Mouse (Mus musculus) stomach, embryonic 14.5 days (tissue): Measurements from ENCODE around the gene Mtrex. TPM values are rescaled to one million over a fixed set of nuclear protein-coding genes. Genes with fewer than 3 reads are reported as not detected.

Experiments used
- ATAC-seq: fragments of 200-750 bp; cut with Nextera tagmentation; 2 replicates; pipeline ENCODE4 v1.8.0; 2017; ENCODE audit warnings: low read depth, moderate TSS enrichment; ENCODE audit not compliant: insufficient number of reproducible peaks, insufficient read depth, low FRiP score
- H3K27ac ChIP-seq: fragments of 300-500 bp; sonication (generic); 2 replicates; pipeline ENCODE4 v1.5.1; 2014; ENCODE audit warnings: mild to moderate bottlenecking, low read length, moderate library complexity, mixed read lengths
- H3K27me3 ChIP-seq: fragments of 300-500 bp; sonication (generic); 2 replicates; pipeline ENCODE4 v1.6.1; 2014; ENCODE audit warnings: low read length, control low read depth, mixed read lengths; ENCODE audit not compliant: control insufficient read depth, insufficient read depth
- H3K36me3 ChIP-seq: fragments of 300-500 bp; sonication (generic); 2 replicates; pipeline ENCODE4 v1.6.1; 2014; ENCODE audit warnings: mild to moderate bottlenecking, control low read depth, low read length, moderate library complexity, mixed read lengths; ENCODE audit not compliant: control insufficient read depth, insufficient read depth
- H3K4me1 ChIP-seq: fragments of 300-500 bp; sonication (generic); 2 replicates; pipeline ENCODE4 v1.6.1; 2014; ENCODE audit warnings: low read length, control low read depth, mixed read lengths; ENCODE audit not compliant: control insufficient read depth, insufficient read depth
- H3K4me2 ChIP-seq: fragments of 300-500 bp; sonication (generic); replicated peaks from 2 replicates; pipeline ENCODE4 v1.6.1; 2014; ENCODE audit warnings: low read depth, low read length, control low read depth
- H3K4me3 ChIP-seq: fragments of 300-500 bp; sonication (generic); 2 replicates; pipeline ENCODE4 v1.5.1; 2014; ENCODE audit warnings: low read depth, low read length, control low read depth
- H3K9ac ChIP-seq: fragments of 300-500 bp; sonication (generic); replicated peaks from 2 replicates; pipeline ENCODE4 v1.6.1; 2014; ENCODE audit warnings: low read depth, mild to moderate bottlenecking, control low read depth, low read length, moderate library complexity, mixed read lengths
- H3K9me3 ChIP-seq: fragments of 300-500 bp; sonication (generic); 2 replicates; pipeline ENCODE4 v1.6.1; 2016; ENCODE audit warnings: low read depth, low read length, control low read depth; ENCODE audit not compliant: control insufficient read depth
- whole genome bisulfite sequencing: fragments of 180-500 bp; shearing (Covaris S2); extraction: QIAGEN DNeasy Blood & Tissue Kit; methylation state at CpG from one replicate; pipeline ENCODE4 v1.1.7; 2014; 5-methylcytosine and 5-hydroxymethylcytosine counted together
- polyA plus RNA-seq: library from polyadenylated mRNA; unstranded; fragments of >200 nt; fragmentation: Nextera tagmentation; extraction: Ambion mirVana; gene quantifications from 2 replicates; pipeline ENCODE4 v1.2.1, GENCODE M21; 2014

Mtrex gene
- polyA plus RNA-seq, 1 experiment from 2014 or later: 80.6 TPM

GRCm38 (mm10) chr13:112853710-112854316, 73.4 kb downstream of the Mtrex start:
- Histone ChIP-seq H3K4me2 (no peak overlapping the region), H3K9ac (no peak overlapping the region), H3K4me3 (no peak overlapping the region), H3K4me1 (no peaks in the 10 kb centered on the region), H3K36me3 (peaks cover 7% of the 10 kb centered on the region; the same call in 1 of the 2 replicates), H3K27me3 (no peaks in the 10 kb centered on the region), H3K27ac (no peak overlapping the region), H3K9me3 (no peaks in the 10 kb centered on the region)
- ATAC-seq: no peak
- 75% methylated on average over 17 of the region's 17 CpGs for WGBS

GRCm38 (mm10) chr13:112845931-112846330, 81.3 kb downstream of the Mtrex start:
- no peak overlapping the region for H3K4me3 ChIP-seq
- no peak overlapping the region for H3K27ac ChIP-seq
- no peaks in the 10 kb centered on the region for H3K4me1 ChIP-seq
- H3K27me3 ChIP-seq: no peaks in the 10 kb centered on the region
- H3K9ac ChIP-seq: no peak overlapping the region
- H3K36me3 ChIP-seq: peaks cover 5% of the 10 kb centered on the region
- H3K9me3 ChIP-seq: no peaks in the 10 kb centered on the region
- no peak for ATAC-seq
- WGBS: 99% methylated on average over 3 of the region's 3 CpGs
- H3K4me2 ChIP-seq: no peak overlapping the region

- 83% methylated on average over 16 of the region's 16 CpGs for WGBS
- no peak overlapping the region for H3K4me3 ChIP-seq
- no peaks in the 10 kb centered on the region for H3K9me3 ChIP-seq
- H3K27ac ChIP-seq: no peak overlapping the region
- H3K36me3 ChIP-seq: peaks cover 3% of the 10 kb centered on the region; the same call in 1 of the 2 replicates
- no peaks in the 10 kb centered on the region for H3K27me3 ChIP-seq
- ATAC-seq: no peak
- H3K4me1 ChIP-seq: no peaks in the 10 kb centered on the region
- H3K4me2 ChIP-seq: no peak overlapping the region
- H3K9ac ChIP-seq: no peak overlapping the region
Observed at GRCm38 (mm10) chr13:112840241-112841087, 86.7 kb downstream of the Mtrex start.

- Histone ChIP-seq H3K27me3 (no peaks in the 10 kb centered on the region), H3K36me3 (no peaks in the 10 kb centered on the region), H3K27ac (no peak overlapping the region), H3K9me3 (no peaks in the 10 kb centered on the region), H3K9ac (no peak overlapping the region), H3K4me2 (no peak overlapping the region), H3K4me3 (no peak overlapping the region), H3K4me1 (peaks cover 3% of the 10 kb centered on the region; the same call in 1 of the 2 replicates)
- 93% methylated on average over 6 of the region's 6 CpGs for WGBS
- no peak; the same call in 1 of the 2 replicates for ATAC-seq
Observed at GRCm38 (mm10) chr13:112838562-112839232, 88.5 kb downstream of the Mtrex start.

GRCm38 (mm10) chr13:112837621-112838155, 89.5 kb downstream of the Mtrex start:
- H3K27ac ChIP-seq: no peak overlapping the region
- no peak overlapping the region for H3K4me2 ChIP-seq
- no peak overlapping the region for H3K4me3 ChIP-seq
- no peaks in the 10 kb centered on the region for H3K36me3 ChIP-seq
- H3K9me3 ChIP-seq: no peaks in the 10 kb centered on the region
- no peaks in the 10 kb centered on the region for H3K27me3 ChIP-seq
- no peak for ATAC-seq
- H3K4me1 ChIP-seq: peaks cover 3% of the 10 kb centered on the region; the same call in 1 of the 2 replicates
- 77% methylated on average over 9 of the region's 9 CpGs for WGBS
- H3K9ac ChIP-seq: no peak overlapping the region

GRCm38 (mm10) chr13:112836951-112837350, 90.2 kb downstream of the Mtrex start:
- H3K27ac ChIP-seq: no peak overlapping the region
- H3K4me3 ChIP-seq: no peak overlapping the region
- WGBS: 80% methylated on average over 2 of the region's 2 CpGs
- no peaks in the 10 kb centered on the region for H3K27me3 ChIP-seq
- H3K4me2 ChIP-seq: no peak overlapping the region
- no peaks in the 10 kb centered on the region for H3K36me3 ChIP-seq
- peaks cover 3% of the 10 kb centered on the region; the same call in 1 of the 2 replicates for H3K4me1 ChIP-seq
- no peak for ATAC-seq
- no peaks in the 10 kb centered on the region for H3K9me3 ChIP-seq
- no peak overlapping the region for H3K9ac ChIP-seq

GRCm38 (mm10) chr13:112835113-112835512, 92.1 kb downstream of the Mtrex start:
- H3K27ac ChIP-seq: no peak overlapping the region
- H3K9me3 ChIP-seq: no peaks in the 10 kb centered on the region
- H3K4me3 ChIP-seq: no peak overlapping the region
- H3K9ac ChIP-seq: no peak overlapping the region
- H3K4me2 ChIP-seq: no peak overlapping the region
- no peaks in the 10 kb centered on the region for H3K27me3 ChIP-seq
- 37% methylated on average over 12 of the region's 12 CpGs for WGBS
- H3K36me3 ChIP-seq: no peaks in the 10 kb centered on the region
- H3K4me1 ChIP-seq: peaks cover 3% of the 10 kb centered on the region; the same call in 1 of the 2 replicates
- peak; percentile 71; the same call in 1 of the 2 replicates for ATAC-seq

GRCm38 (mm10) chr13:112833895-112834263, 93.3 kb downstream of the Mtrex start:
- Histone ChIP-seq H3K36me3 (no peaks in the 10 kb centered on the region), H3K27ac (no peak overlapping the region), H3K4me2 (no peak overlapping the region), H3K27me3 (no peaks in the 10 kb centered on the region), H3K4me3 (no peak overlapping the region), H3K9ac (no peak overlapping the region), H3K4me1 (peaks cover 3% of the 10 kb centered on the region; the same call in 1 of the 2 replicates), H3K9me3 (no peaks in the 10 kb centered on the region)
- ATAC-seq: no peak
- 54% methylated on average over 3 of the region's 3 CpGs for WGBS
